8 mouse cellular contexts compared by ENCODE assay signal in the genomic region with DNA sequence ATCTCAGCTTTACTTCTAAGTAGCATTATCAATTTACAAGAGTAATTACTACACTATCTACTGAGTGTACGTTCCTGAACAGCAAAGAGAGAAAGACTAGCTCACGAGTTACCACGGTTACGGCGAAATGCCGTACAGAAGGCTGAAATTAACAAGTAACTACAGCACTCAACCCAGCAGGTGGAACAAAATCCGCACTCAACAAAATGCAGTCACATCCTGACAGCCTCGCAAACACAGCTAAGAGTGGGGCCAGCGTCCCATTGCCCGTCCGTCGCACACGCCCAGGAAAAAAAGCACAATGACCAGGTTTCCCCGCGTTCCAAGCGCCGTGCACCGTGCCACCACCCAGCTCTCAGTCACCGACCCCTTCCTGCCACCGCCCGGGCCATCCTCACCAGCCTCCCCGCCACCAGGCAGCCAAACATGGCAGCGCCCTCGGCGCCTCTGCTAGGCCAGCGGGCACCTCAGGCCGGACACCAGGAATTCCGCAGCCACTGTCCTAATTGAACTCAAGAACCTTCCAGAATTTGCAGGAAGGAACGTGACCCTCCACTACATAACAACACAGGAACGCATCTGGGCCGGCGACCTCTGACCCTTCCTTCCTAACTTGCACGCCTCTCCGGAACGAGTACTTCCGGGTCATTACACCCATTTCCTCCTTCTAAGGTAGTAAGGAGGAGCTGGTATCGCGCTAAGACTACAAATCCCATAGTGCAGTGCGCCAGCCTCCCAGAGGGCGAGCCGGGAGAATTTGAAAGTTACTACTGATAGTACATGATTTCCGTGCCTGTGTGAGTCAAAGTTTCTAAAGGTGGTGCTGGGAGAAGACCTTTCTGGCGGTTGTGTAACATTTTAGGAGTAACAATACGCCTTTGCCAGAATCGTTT. TPM values are rescaled to one million over a fixed set of nuclear protein-coding genes. Genes with fewer than 3 reads are reported as not detected.
DNase-seq lines count a peak whose midpoint lies in the region; ATAC-seq and TF ChIP-seq lines count a peak whose summit lies in the region.

A gene (minus strand): TSS at position 634 of the 893 bp plus-strand sequence.

- H3K4me3 ChIP-seq in bone marrow, adult 2 months (replicated peaks; ENCODE audit: control insufficient read depth, low read depth, low read length) = peak within 1 kb of the TSS; percentile 98
- H3K4me3 ChIP-seq in embryonic facial prominence, embryonic 15.5 days (replicated peaks) = peak within 1 kb of the TSS; percentile 84
- H3K4me3 ChIP-seq in limb, embryonic 14.5 days (replicated peaks; ENCODE audit: low read length) = peak within 1 kb of the TSS; percentile 87
- H3K4me3 ChIP-seq in midbrain, postnatal 0 days (ENCODE audit: low read depth, low read length) = peak within 1 kb of the TSS; percentile 78

- no peaks in the 10 kb centered on the region; the same call in 1 of the 2 replicates for H3K4me1 ChIP-seq in bone marrow, adult 2 months (ENCODE audit: control insufficient read depth, insufficient read depth, low read length)
- peaks cover 11% of the 10 kb centered on the region for H3K4me1 ChIP-seq in embryonic facial prominence, embryonic 15.5 days
- 0 out of 2 replicates have a peak, but pooled peaks cover 5% of the 10 kb centered on the region for H3K4me1 ChIP-seq in limb, embryonic 14.5 days (ENCODE audit: control insufficient read depth, insufficient read depth, low read length)
- peaks cover 7% of the 10 kb centered on the region for H3K4me1 ChIP-seq in midbrain, postnatal 0 days (ENCODE audit: insufficient read depth, low read length)

- under 1% methylated on average over 45 of the region's 45 CpGs for WGBS in bone marrow, adult 2 months
- WGBS in embryonic facial prominence, embryonic 15.5 days = under 1% methylated on average over 45 of the region's 45 CpGs
- WGBS in limb, embryonic 14.5 days = under 1% methylated on average over 43 of the region's 45 CpGs
- WGBS in midbrain, postnatal 0 days = under 1% methylated on average over 45 of the region's 45 CpGs

- no peaks in the 10 kb centered on the region for H3K27me3 ChIP-seq in embryonic facial prominence, embryonic 15.5 days
- no peaks in the 10 kb centered on the region for H3K27me3 ChIP-seq in limb, embryonic 14.5 days (ENCODE audit: control insufficient read depth, insufficient read depth, low read length)
- H3K27me3 ChIP-seq in midbrain, postnatal 0 days (ENCODE audit: insufficient read depth, low read length) = no peaks in the 10 kb centered on the region

- TF ChIP-seq POLR2A in bone marrow, adult 2 months (IDR thresholded peaks at IDR 0.05; ENCODE audit: borderline replicate concordance, control insufficient read depth, low read depth, low read length) = peak; percentile 32; the same call in 1 of the 2 replicates
- TF ChIP-seq POLR2A in limb, embryonic 14.5 days (IDR thresholded peaks at IDR 0.05; ENCODE audit: borderline replicate concordance, extremely low read depth, insufficient read depth, insufficient read length) = peak; percentile 29; the same call in 1 of the 2 replicates

- H3K36me3 ChIP-seq in embryonic facial prominence, embryonic 15.5 days = no peaks in the 10 kb centered on the region
- H3K36me3 ChIP-seq in limb, embryonic 14.5 days (ENCODE audit: control insufficient read depth, insufficient read depth, low read length) = no peaks in the 10 kb centered on the region
- H3K36me3 ChIP-seq in midbrain, postnatal 0 days (ENCODE audit: insufficient read depth, low read length) = no peaks in the 10 kb centered on the region

- TF ChIP-seq CTCF in bone marrow, adult 2 months (IDR thresholded peaks at IDR 0.05; ENCODE audit: control insufficient read depth, insufficient read depth, low read length) = no peak
- no peak for TF ChIP-seq CTCF in midbrain, postnatal 0 days (IDR thresholded peaks at IDR 0.05)

- H3K9me3 ChIP-seq in embryonic facial prominence, embryonic 15.5 days (replicated peaks) = no peaks in the 10 kb centered on the region
- no peaks in the 10 kb centered on the region for H3K9me3 ChIP-seq in limb, embryonic 14.5 days (ENCODE audit: control insufficient read depth, low read length)
- no peaks in the 10 kb centered on the region for H3K9me3 ChIP-seq in midbrain, postnatal 0 days (ENCODE audit: low read length)

- H3K4me2 ChIP-seq in embryonic facial prominence, embryonic 15.5 days (replicated peaks) = peak within 1 kb of the TSS; percentile 58
- peak within 1 kb of the TSS; percentile 69 for H3K4me2 ChIP-seq in limb, embryonic 14.5 days (replicated peaks; ENCODE audit: low read depth, low read length, severe bottlenecking)
- peak within 1 kb of the TSS; percentile 57 for H3K4me2 ChIP-seq in midbrain, postnatal 0 days (ENCODE audit: low read depth, low read length, poor library complexity, severe bottlenecking)

- ATAC-seq in embryonic facial prominence, embryonic 15.5 days (ENCODE audit: insufficient number of reproducible peaks, low FRiP score, low TSS enrichment, low read depth) = peak; percentile 99
- peak; percentile 99 for ATAC-seq in limb, embryonic 14.5 days (ENCODE audit: low FRiP score, low read depth)
- peak; percentile 99 for ATAC-seq in midbrain, postnatal 0 days (ENCODE audit: low FRiP score)

- peak; percentile 100 for DNase-seq in 416B (ENCODE audit: low read depth)
- peak; percentile 98 for DNase-seq in heart, adult 8-10 months (ENCODE audit: low spot score)
- peak; percentile 99 for DNase-seq in kidney, adult 9 months
- DNase-seq in limb, embryonic 14.5 days (ENCODE audit: low spot score) = peak; percentile 98
- peak; percentile 99 for DNase-seq in midbrain, postnatal 0 days (ENCODE audit: low spot score)
- DNase-seq in spleen, postnatal 14 days (ENCODE audit: low spot score in 2 of 2) = peak; percentile 78 to 92

- peak within 1 kb of the TSS; percentile 78 for H3K9ac ChIP-seq in embryonic facial prominence, embryonic 15.5 days
- peak within 1 kb of the TSS; percentile 78 for H3K9ac ChIP-seq in limb, embryonic 14.5 days (ENCODE audit: low read depth, low read length, severe bottlenecking)
- peak within 1 kb of the TSS; percentile 75 for H3K9ac ChIP-seq in midbrain, postnatal 0 days (replicated peaks; ENCODE audit: low read length, poor library complexity, severe bottlenecking)

- peak within 1 kb of the TSS; percentile 71 for H3K27ac ChIP-seq in bone marrow, adult 2 months (ENCODE audit: control insufficient read depth, insufficient read depth, low read depth, low read length, poor library complexity)
- peak within 1 kb of the TSS; percentile 80 for H3K27ac ChIP-seq in embryonic facial prominence, embryonic 15.5 days (replicated peaks)
- peak within 1 kb of the TSS; percentile 67; the same call in 1 of the 2 replicates for H3K27ac ChIP-seq in limb, embryonic 14.5 days (replicated peaks; ENCODE audit: low read depth, low read length)
- peak within 1 kb of the TSS; percentile 79 for H3K27ac ChIP-seq in midbrain, postnatal 0 days (ENCODE audit: low read depth, low read length)

RNA-seq across cellular contexts. Expression of the gene that starts here (rescaled TPM):
- polyA plus RNA-seq in bone marrow, adult 2 months (2011; ENCODE audit: insufficient read depth, insufficient read length, low replicate concordance, missing spikeins) = 7.1 and 32.9 TPM in 2 replicates
- 124 TPM in 2 replicates for polyA plus RNA-seq in embryonic facial prominence, embryonic 15.5 days (2015; fragmentation: Nextera tagmentation; extraction: Ambion mirVana)
- total RNA-seq in heart, adult 8-10 months (2022) = 10 to 100 TPM; 62.4 to 95.6 (median 84.5) TPM
- 69.6 and 71.4 TPM in 2 replicates for polyA plus RNA-seq in limb, embryonic 14.5 days (2012; rRNA removed)
- 124 and 126 TPM in 2 replicates for polyA plus RNA-seq in limb, embryonic 14.5 days (2014; fragmentation: Nextera tagmentation; extraction: Ambion mirVana)
- total RNA-seq in midbrain, postnatal 0 days (2014; rRNA removed) = 55.6 and 57.3 TPM in 2 replicates
- 123 and 128 TPM in 2 replicates for polyA plus RNA-seq in midbrain, postnatal 0 days (2015; fragmentation: Nextera tagmentation; extraction: Ambion mirVana)

Comparison
In these comparisons a context has a peak if more than half of its experiments do, and no peak if none do; other contexts are left out.
1. Peak in every context shown above with its lines: DNase-seq, ATAC-seq, H3K4me3 ChIP-seq and H3K27ac ChIP-seq.